Mouse (Mus musculus) activated CD4-positive, CD25-positive, alpha-beta regulatory T cell, adult 9 weeks (primary cell): Measurements from ENCODE around the gene Brd3. TPM values are rescaled to one million over a fixed set of nuclear protein-coding genes. Genes with fewer than 3 reads are reported as not detected.

Experiments
- polyA plus RNA-seq: library from polyadenylated mRNA; unstranded; fragments of 100-300 nt; shearing (Covaris generic); gene quantifications from one replicate; pipeline ENCODE4 v1.2.1, GENCODE M21; 2017

Gene Brd3
- 54.1 TPM for polyA plus RNA-seq

GRCm38 (mm10) chr2:27507562-27507961 is at the start of gene Brd3:
TSS of gene Brd3 (minus strand) at chr2:27507662.

GRCm38 (mm10) chr2:27514639-27515328 is 7.3 kb upstream of the Brd3 start, which contains the start of gene Wdr5:
TSS of gene Wdr5 (plus strand) at chr2:27515157.

GRCm38 (mm10) chr2:27441767-27442707 is 65.4 kb downstream of the Brd3 start, which contains the start of gene Brd3os:
TSS of gene Brd3os (plus strand) at chr2:27442324.

GRCm38 (mm10) chr2:27426855-27427457 is 80.5 kb downstream of the Brd3 start, which contains the start of gene Vav2:
TSS of gene Vav2 (minus strand) at chr2:27427033.

Other genes starting within 250 kb of the Brd3 start
- 10.3 TPM for gene Vav2, start 80.6 kb downstream of the Brd3 start, polyA plus RNA-seq
- gene Brd3os, start 65.3 kb downstream of the Brd3 start, polyA plus RNA-seq: 0.54 TPM
- gene Wdr5, start 7.5 kb upstream of the Brd3 start, polyA plus RNA-seq: 29.4 TPM
- 4.9 TPM for gene Rxra, start 168.8 kb upstream of the Brd3 start, polyA plus RNA-seq